Mouse (Mus musculus) CH12.LX (cell line): ENCODE measurements around the gene Gpld1. TPM values are rescaled to one million over a fixed set of nuclear protein-coding genes. Genes with fewer than 3 reads are reported as not detected.

Experiments
- DNase-seq: peaks from one replicate; pipeline ENCODE4 v3.0.0-alpha.2; 2013; ENCODE audit errors: extremely low read depth
- H3K27ac ChIP-seq: 2 replicates; pipeline ENCODE4 v1.5.1; 2012; ENCODE audit warnings: low read depth, mild to moderate bottlenecking, control low read depth, moderate library complexity; ENCODE audit not compliant: insufficient read depth
- H3K27me3 ChIP-seq: replicated peaks from 2 replicates; pipeline ENCODE3; 2012; ENCODE audit warnings: inconsistent platforms
- H3K36me3 ChIP-seq, 2 experiments: replicated peaks in 1 of 2; 2 replicates each; pipeline versions ENCODE3 to v1.6.1; 2012; ENCODE audit warnings: inconsistent platforms in 1 of 2, low read length in 1 of 2, mild to moderate bottlenecking in 1 of 2, mixed read lengths in 1 of 2, moderate library complexity in 1 of 2; ENCODE audit not compliant: control insufficient read depth in 1 of 2, insufficient read depth in 1 of 2
- H3K4me1 ChIP-seq, 2 experiments: 2 replicates each; pipeline ENCODE4 v1.6.1; 2012; ENCODE audit warnings: inconsistent platforms in 1 of 2, moderate library complexity in 1 of 2; ENCODE audit not compliant: insufficient read depth in 2 of 2, control insufficient read depth in 1 of 2
- H3K4me2 ChIP-seq: 2 replicates; pipeline ENCODE4 v1.6.1; 2012; ENCODE audit warnings: low read depth, mild to moderate bottlenecking, control low read depth; ENCODE audit not compliant: poor library complexity, insufficient read depth, severe bottlenecking
- H3K4me3 ChIP-seq, 3 experiments: fragments of 150-350 bp in 1 of 3; sonication (generic) in 1 of 3; replicated peaks in 1 of 3; 2 replicates each; pipeline versions ENCODE3 to v1.5.1; 2011 to 2012; ENCODE audit warnings: low read depth in 2 of 3, low read length in 2 of 3, mild to moderate bottlenecking in 2 of 3, moderate library complexity in 2 of 3, control low read depth in 1 of 3, improper control_type of control experiment in 1 of 3, inconsistent platforms in 1 of 3, mixed read lengths in 1 of 3; ENCODE audit not compliant: poor library complexity in 1 of 3
- H3K79me2 ChIP-seq: replicated peaks from 2 replicates; pipeline ENCODE4 v1.6.1; 2012; ENCODE audit warnings: mild to moderate bottlenecking, moderate library complexity; ENCODE audit not compliant: control insufficient read depth, poor library complexity, insufficient read depth, severe bottlenecking; ENCODE audit errors: extremely low read depth
- H3K9ac ChIP-seq: 2 replicates; pipeline ENCODE4 v1.6.1; 2012; ENCODE audit warnings: low read depth, mild to moderate bottlenecking, control low read depth, moderate library complexity; ENCODE audit not compliant: insufficient read depth
- H3K9me3 ChIP-seq: replicated peaks from 2 replicates; pipeline ENCODE3; 2012; ENCODE audit warnings: low read length, inconsistent platforms, mixed read lengths
- BHLHE40 ChIP-seq: IDR thresholded peaks from 2 replicates; pipeline ENCODE4 v1.6.1; 2011; ENCODE audit warnings: mild to moderate bottlenecking, low read depth, low read length, improper control_type of control experiment
- CHD1 ChIP-seq: IDR thresholded peaks from 2 replicates; pipeline ENCODE4 v1.6.1; 2012; ENCODE audit warnings: low read depth, low read length, improper control_type of control experiment, inconsistent platforms
- CHD2 ChIP-seq: IDR thresholded peaks from 2 replicates; pipeline ENCODE4 v1.6.1; 2011; ENCODE audit warnings: low read length, improper control_type of control experiment
- CTCF ChIP-seq, 2 experiments: IDR thresholded peaks in 1 of 2; conservative IDR thresholded peaks in 1 of 2; 2 replicates each; pipeline ENCODE4 v1.5.1; 2011 to 2012; ENCODE audit warnings: low read depth in 2 of 2, low read length in 2 of 2, improper control_type of control experiment in 1 of 2, inconsistent platforms in 1 of 2, mild to moderate bottlenecking in 1 of 2, moderate library complexity in 1 of 2
- E2F4 ChIP-seq: IDR thresholded peaks from 2 replicates; pipeline ENCODE4 v1.6.1; 2011; ENCODE audit warnings: low read depth, low read length, improper control_type of control experiment; ENCODE audit not compliant: insufficient replicate concordance
- ELF1 ChIP-seq: IDR thresholded peaks from 2 replicates; pipeline ENCODE4 v1.6.1; 2014; ENCODE audit warnings: low read depth, mild to moderate bottlenecking, inconsistent platforms, low read length, improper control_type of control experiment
- EP300 ChIP-seq: IDR thresholded peaks from 2 replicates; pipeline ENCODE4 v1.6.1; 2011; ENCODE audit warnings: low read length, improper control_type of control experiment
- ETS1 ChIP-seq: conservative IDR thresholded peaks from 2 replicates; pipeline ENCODE4 v1.6.1; 2012; ENCODE audit warnings: low read depth, mild to moderate bottlenecking, inconsistent platforms, low read length, improper control_type of control experiment, moderate library complexity
- GABPA ChIP-seq: IDR thresholded peaks from 2 replicates; pipeline ENCODE4 v1.6.1; 2012; ENCODE audit warnings: low read depth, low read length, improper control_type of control experiment, inconsistent platforms; ENCODE audit not compliant: insufficient replicate concordance
- HCFC1 ChIP-seq: IDR thresholded peaks from 2 replicates; pipeline ENCODE4 v1.6.1; 2012; ENCODE audit warnings: low read depth, mild to moderate bottlenecking, inconsistent platforms, low read length, improper control_type of control experiment
- IRF4 ChIP-seq: IDR thresholded peaks from 2 replicates; pipeline ENCODE4 v1.6.1; 2014; ENCODE audit warnings: low read depth, mild to moderate bottlenecking, inconsistent platforms, low read length, improper control_type of control experiment
- JUN ChIP-seq: IDR thresholded peaks from 2 replicates; pipeline ENCODE4 v1.6.1; 2011; ENCODE audit warnings: low read depth, mild to moderate bottlenecking, low read length, improper control_type of control experiment, moderate library complexity; ENCODE audit not compliant: insufficient read depth
- JUND ChIP-seq: conservative IDR thresholded peaks from 2 replicates; pipeline ENCODE4 v1.6.1; 2011; ENCODE audit warnings: low read depth, low read length, improper control_type of control experiment
- KAT2A ChIP-seq: IDR thresholded peaks from 2 replicates; pipeline ENCODE4 v1.6.1; 2012; ENCODE audit warnings: low read length, improper control_type of control experiment, inconsistent platforms; ENCODE audit not compliant: insufficient replicate concordance
- MAFK ChIP-seq: IDR thresholded peaks from 2 replicates; pipeline ENCODE4 v1.6.1; 2011; ENCODE audit warnings: low read length, improper control_type of control experiment; ENCODE audit not compliant: insufficient replicate concordance
- MAX ChIP-seq: IDR thresholded peaks from 2 replicates; pipeline ENCODE4 v1.6.1; 2011; ENCODE audit warnings: low read length, improper control_type of control experiment
- MAZ ChIP-seq: IDR thresholded peaks from 2 replicates; pipeline ENCODE4 v1.6.1; 2012; ENCODE audit warnings: low read depth, mild to moderate bottlenecking, inconsistent platforms, low read length, improper control_type of control experiment, moderate library complexity
- MEF2A ChIP-seq: IDR thresholded peaks from 2 replicates; pipeline ENCODE4 v1.6.1; 2014; ENCODE audit warnings: low read depth, mild to moderate bottlenecking, inconsistent platforms, low read length, improper control_type of control experiment, borderline replicate concordance
- MXI1 ChIP-seq: IDR thresholded peaks from 2 replicates; pipeline ENCODE4 v1.6.1; 2011; ENCODE audit warnings: mild to moderate bottlenecking, low read depth, low read length, improper control_type of control experiment
- MYC ChIP-seq: IDR thresholded peaks from 2 replicates; pipeline ENCODE4 v1.6.1; 2011; ENCODE audit warnings: low read depth, mild to moderate bottlenecking, improper control_type of control experiment, low read length
- NELFE ChIP-seq: IDR thresholded peaks from 2 replicates; pipeline ENCODE4 v1.6.1; 2011; ENCODE audit warnings: low read depth, low read length, improper control_type of control experiment
- NRF1 ChIP-seq: IDR thresholded peaks from 2 replicates; pipeline ENCODE4 v1.6.1; 2014; ENCODE audit warnings: low read depth, mild to moderate bottlenecking, inconsistent platforms, low read length, improper control_type of control experiment, moderate library complexity
- PAX5 ChIP-seq: IDR thresholded peaks from 2 replicates; pipeline ENCODE4 v1.6.1; 2012; ENCODE audit warnings: low read length, inconsistent platforms, mixed read lengths
- POLR2A ChIP-seq: IDR thresholded peaks from 2 replicates; pipeline ENCODE4 v1.6.1; 2011; ENCODE audit warnings: low read depth, mild to moderate bottlenecking, improper control_type of control experiment, low read length
- POLR2AphosphoS2 ChIP-seq: IDR thresholded peaks from 2 replicates; pipeline ENCODE4 v1.6.1; 2011; ENCODE audit warnings: low read depth, low read length, improper control_type of control experiment
- RAD21 ChIP-seq: IDR thresholded peaks from 2 replicates; pipeline ENCODE4 v1.6.1; 2011; ENCODE audit warnings: low read depth, mild to moderate bottlenecking, low read length, improper control_type of control experiment, moderate library complexity
- RCOR1 ChIP-seq: conservative IDR thresholded peaks from 2 replicates; pipeline ENCODE4 v1.6.1; 2012; ENCODE audit warnings: low read depth, mild to moderate bottlenecking, inconsistent platforms, low read length, improper control_type of control experiment
- SIN3A ChIP-seq: IDR thresholded peaks from 2 replicates; pipeline ENCODE4 v1.6.1; 2012; ENCODE audit warnings: low read length, improper control_type of control experiment, inconsistent platforms
- SMC3 ChIP-seq: IDR thresholded peaks from 2 replicates; pipeline ENCODE4 v1.6.1; 2011; ENCODE audit warnings: low read depth, low read length, improper control_type of control experiment
- TBP ChIP-seq: conservative IDR thresholded peaks from 2 replicates; pipeline ENCODE4 v1.6.1; 2011; ENCODE audit warnings: low read depth, low read length, improper control_type of control experiment
- TCF12 ChIP-seq: IDR thresholded peaks from 2 replicates; pipeline ENCODE4 v1.6.1; 2014; ENCODE audit warnings: low read depth, mild to moderate bottlenecking, inconsistent platforms, low read length, improper control_type of control experiment
- UBTF ChIP-seq: IDR thresholded peaks from 2 replicates; pipeline ENCODE4 v1.6.1; 2012; ENCODE audit warnings: low read depth, mild to moderate bottlenecking, inconsistent platforms, low read length, improper control_type of control experiment, moderate library complexity
- USF1 ChIP-seq: IDR thresholded peaks from 2 replicates; pipeline ENCODE4 v1.6.1; 2014; ENCODE audit warnings: low read depth, mild to moderate bottlenecking, inconsistent platforms, low read length, improper control_type of control experiment
- USF2 ChIP-seq: conservative IDR thresholded peaks from 2 replicates; pipeline ENCODE4 v1.6.1; 2011; ENCODE audit warnings: low read depth, low read length, improper control_type of control experiment
- ZC3H11A ChIP-seq: IDR thresholded peaks from 2 replicates; pipeline ENCODE4 v1.6.1; 2012; ENCODE audit warnings: low read depth, mild to moderate bottlenecking, inconsistent platforms, low read length, improper control_type of control experiment
- ZKSCAN1 ChIP-seq: IDR thresholded peaks from 2 replicates; pipeline ENCODE4 v1.6.1; 2012; ENCODE audit warnings: low read depth, inconsistent platforms, low read length, improper control_type of control experiment, borderline replicate concordance
- ZMIZ1 ChIP-seq: IDR thresholded peaks from 2 replicates; pipeline ENCODE4 v1.6.1; 2012; ENCODE audit warnings: low read depth, mild to moderate bottlenecking, inconsistent platforms, low read length, improper control_type of control experiment
- ZNF384 ChIP-seq: IDR thresholded peaks from 2 replicates; pipeline ENCODE4 v1.6.1; 2012; ENCODE audit warnings: low read depth, low read length, improper control_type of control experiment, inconsistent platforms
- dilution Hi-C: fragments of 300-500 bp; cut with MboI; formaldehyde crosslinking; loops from 2 replicates; pipeline ENCODE4 v1.14.3; 2020; ENCODE audit warnings: low sequenced_read_pairs; ENCODE audit not compliant: extremely low pct_unique_long_range_greater_than_20kb, extremely low pct_ligation_motif_present
- in situ Hi-C: fragments of 300-500 bp; cut with MboI; formaldehyde crosslinking; loops from 3 replicates; pipeline ENCODE4 v1.14.3; 2019; ENCODE audit warnings: low sequenced_read_pairs, low pct_ligation_motif_present, low pct_unique_long_range_greater_than_20kb, mixed read lengths
- polyA plus RNA-seq: library from polyadenylated mRNA; unstranded; fragments of >175 nt; gene quantifications from 2 replicates; pipeline ENCODE4 v1.2.1, GENCODE M21; 2012; ENCODE audit warnings: low read depth; ENCODE audit not compliant: insufficient read length
- total RNA-seq, 2 experiments: library from RNA; depleted of rRNA; stranded (reverse); fragments of 300-350 nt in 1 of 2; fragments of >200 nt in 1 of 2; gene quantifications; 2 replicates each; pipeline ENCODE4 v1.2.3; 2012 to 2014

Gpld1 gene
- total and polyA plus RNA-seq, 3 experiments = 0.23 to 1.4 (median 0.30) TPM

DNA sequence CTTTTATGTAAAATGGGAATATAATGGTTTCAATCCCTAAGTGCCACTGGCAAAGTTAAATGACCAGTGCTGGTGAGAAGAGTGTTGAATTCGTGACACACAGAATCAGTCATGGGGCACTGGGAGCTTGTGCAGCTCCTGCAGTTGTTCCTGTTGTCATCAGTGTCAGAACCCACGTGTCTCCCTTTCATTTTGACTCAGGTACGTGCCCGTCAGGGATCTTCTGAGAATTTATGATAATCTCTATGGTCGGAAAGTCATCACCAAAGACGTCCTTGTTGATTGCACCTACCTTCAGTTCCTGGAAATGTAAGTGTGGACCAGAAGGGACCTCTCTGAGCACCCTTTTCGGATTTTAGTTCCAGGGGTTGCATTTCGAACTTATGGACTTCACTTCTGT lies 19.2 kb downstream of the Gpld1 start:
- peak; percentile 65 for DNase-seq
- Histone ChIP-seq H3K27me3 (peaks cover 3% of the 10 kb centered on the region), H3K4me3 (no peak overlapping the region), H3K36me3 (no peaks in the 10 kb centered on the region), H3K9ac (no peak overlapping the region), H3K4me1 (peaks cover 5 to 27% of the 10 kb centered on the region in 2 experiments), H3K79me2 (no peaks in the 10 kb centered on the region), H3K4me2 (peak overlapping the region; percentile 62), H3K9me3 (no peaks in the 10 kb centered on the region), H3K27ac (no peak overlapping the region)
- dilution Hi-C loops = no loop called here
- in situ Hi-C loops = no loop called here
- TF ChIP-seq ZMIZ1 (no peak), NELFE (no peak), MXI1 (peak; percentile 90), POLR2AphosphoS2 (no peak), USF1 (peak; percentile 63), MYC (peak; percentile 87; the same call in 1 of the 2 replicates), MAX (peak; percentile 96), ETS1 (peak; percentile 87), POLR2A (no peak), RCOR1 (0 out of 2 replicates have a peak, but pooled peaks have one; percentile 46), BHLHE40 (peak; percentile 96), CTCF (conservative IDR thresholded peaks at IDR 0.05 in 1 of 2, IDR thresholded peaks at IDR 0.05 in 1 of 2; ENCODE audit: low read depth in 2 of 2, low read length in 2 of 2) (no peak), SMC3 (no peak), GABPA (no peak), HCFC1 (peak; percentile 24; the same call in 1 of the 2 replicates), JUN (peak; percentile 92), TCF12 (no peak; the same call in 1 of the 2 replicates), SIN3A (peak; percentile 96), CHD1 (no peak), ELF1 (peak; percentile 46; the same call in 1 of the 2 replicates), MAZ (no peak), RAD21 (no peak), EP300 (peak; percentile 79), UBTF (no peak), MAFK (0 out of 2 replicates have a peak, but pooled peaks have one; percentile 27), IRF4 (peak; percentile 98), NRF1 (no peak), TBP (no peak), ZKSCAN1 (no peak), USF2 (peak; percentile 54), CHD2 (no peak), PAX5 (no peak), MEF2A (peak; percentile 79), ZC3H11A (no peak), KAT2A (no peak), E2F4 (no peak), ZNF384 (no peak), JUND (peak; percentile 96)
